Mouse (Mus musculus): ENCODE results near the gene Tpsab1.

Tpsab1 gene

GRCm38 (mm10) chr17:25345462-25345861 is at the start of gene Tpsab1:
Gene Tpsab1, minus strand, starts transcription at chr17:25345562.
- in situ Hi-C loops (cut with MboI, MseI), result no loop called here

- in situ Hi-C loops (cut with MboI, MseI), result loop anchor here (5.0 to 10.0 kb wide), 2 partner anchors 80 to 303 kb away; no protein-coding TSS in a partner anchor
Observed at GRCm38 (mm10) chr17:25394526-25394925, 49.2 kb upstream of the Tpsab1 start.

GRCm38 (mm10) chr17:25374011-25374410 is 28.6 kb upstream of the Tpsab1 start:
- in situ Hi-C loops (cut with MboI, MseI), result no loop called here

- in situ Hi-C loops (cut with MboI, MseI), result no loop called here
Observed at GRCm38 (mm10) chr17:25372491-25372890, 27.1 kb upstream of the Tpsab1 start.

- in situ Hi-C loops (cut with MboI, MseI), result loop anchor here (5.0 kb wide), 1 partner anchor 37 kb away; no protein-coding TSS in a partner anchor
Observed at GRCm38 (mm10) chr17:25368973-25369372, 23.6 kb upstream of the Tpsab1 start, which contains the start of gene Tpsg1. Gene Tpsg1, plus strand, starts transcription at chr17:25369273.

GRCm38 (mm10) chr17:25366005-25366404 is 20.6 kb upstream of the Tpsab1 start, which contains the start of gene Tpsb2:
Gene Tpsb2, plus strand, starts transcription at chr17:25366305.
- in situ Hi-C loops (cut with MboI, MseI), result loop anchor here (5.0 kb wide), 1 partner anchor 34 kb away; no protein-coding TSS in a partner anchor

GRCm38 (mm10) chr17:25363726-25364125 is 18.4 kb upstream of the Tpsab1 start:
- in situ Hi-C loops (cut with MboI, MseI), result no loop called here

- in situ Hi-C loops (cut with MboI, MseI), result no loop called here
Observed at GRCm38 (mm10) chr17:25361291-25361690, 15.9 kb upstream of the Tpsab1 start.

- in situ Hi-C loops (cut with MboI, MseI), result no loop called here
Observed at GRCm38 (mm10) chr17:25341490-25341889, 3.9 kb downstream of the Tpsab1 start.

GRCm38 (mm10) chr17:25340003-25340402 is 5.4 kb downstream of the Tpsab1 start:
- in situ Hi-C loops (cut with MboI, MseI), result no loop called here

GRCm38 (mm10) chr17:25338218-25338617 is 7.1 kb downstream of the Tpsab1 start:
- in situ Hi-C loops (cut with MboI, MseI), result no loop called here

GRCm38 (mm10) chr17:25333943-25334342 is 11.4 kb downstream of the Tpsab1 start:
- in situ Hi-C loops (cut with MboI, MseI), result loop anchor here (5.0 kb wide), 1 partner anchor 33 kb away; the partner anchor contains the start of genes Tpsb2 and Tpsg1

GRCm38 (mm10) chr17:25332321-25332720 is 13.0 kb downstream of the Tpsab1 start:
- in situ Hi-C loops (cut with MboI, MseI), result loop anchor here (5.0 kb wide), 1 partner anchor 35 kb away; the partner anchor contains the start of genes Tpsb2 and Tpsg1

- in situ Hi-C loops (cut with MboI, MseI), result no loop called here
Observed at GRCm38 (mm10) chr17:25322930-25323329, 22.4 kb downstream of the Tpsab1 start.

- in situ Hi-C loops (cut with MboI, MseI), result no loop called here
Observed at GRCm38 (mm10) chr17:25320819-25321218, 24.5 kb downstream of the Tpsab1 start.

- in situ Hi-C loops (cut with MboI, MseI), result loop anchor here (10.0 kb wide), 1 partner anchor 274 kb away; no protein-coding TSS in a partner anchor
Observed at GRCm38 (mm10) chr17:25318354-25318753, 27.0 kb downstream of the Tpsab1 start, which contains the start of gene Prss29. Gene Prss29, plus strand, starts transcription at chr17:25318654.

GRCm38 (mm10) chr17:25308346-25308745 is 37.0 kb downstream of the Tpsab1 start, which contains the start of gene Prss28:
Gene Prss28, plus strand, starts transcription at chr17:25308646.
- in situ Hi-C loops (cut with MboI, MseI), result no loop called here

- in situ Hi-C loops (cut with MboI, MseI), result loop anchor here (10.0 kb wide), 1 partner anchor 467 kb away; no protein-coding TSS in a partner anchor
Observed at GRCm38 (mm10) chr17:25298094-25298493, 47.3 kb downstream of the Tpsab1 start, which contains the start of gene Prss34. Gene Prss34, plus strand, starts transcription at chr17:25298394.

- in situ Hi-C loops (cut with MboI, MseI), result loop anchor here (10.0 kb wide), 1 partner anchor 471 kb away; no protein-coding TSS in a partner anchor
Observed at GRCm38 (mm10) chr17:25294111-25294510, 51.3 kb downstream of the Tpsab1 start.

- in situ Hi-C loops (cut with MboI, MseI), result loop anchor here (10.0 kb wide), 1 partner anchor 471 kb away; no protein-coding TSS in a partner anchor
Observed at GRCm38 (mm10) chr17:25293495-25293894, 51.9 kb downstream of the Tpsab1 start.
